Mouse (Mus musculus) lung, embryonic 16.5 days (tissue): ENCODE data around the gene Olfr96. TPM values are rescaled to one million over a fixed set of nuclear protein-coding genes. Genes with fewer than 3 reads are reported as not detected.
A peak's percentile ranks its signal among the peaks of the same experiment; 100 is the strongest.

ENCODE experiments used
- ATAC-seq: fragments of 200-750 bp; cut with Nextera tagmentation; 2 replicates; pipeline ENCODE4 v1.8.0; 2017; ENCODE audit warnings: low read depth, mild to moderate bottlenecking, moderate library complexity
- H3K27ac ChIP-seq: fragments of 300-500 bp; sonication (generic); 2 replicates; pipeline ENCODE4 v1.5.1; 2014; ENCODE audit warnings: mild to moderate bottlenecking, control low read depth, low read length
- H3K27me3 ChIP-seq: fragments of 300-500 bp; sonication (generic); 2 replicates; pipeline ENCODE4 v1.6.1; 2014; ENCODE audit warnings: low read depth, low read length, mixed read lengths; ENCODE audit not compliant: control insufficient read depth, insufficient read depth
- H3K36me3 ChIP-seq: fragments of 300-500 bp; sonication (generic); 2 replicates; pipeline ENCODE4 v1.6.1; 2014; ENCODE audit warnings: low read length; ENCODE audit not compliant: control insufficient read depth, insufficient read depth
- H3K4me1 ChIP-seq: fragments of 300-500 bp; sonication (generic); replicated peaks from 2 replicates; pipeline ENCODE4 v1.6.1; 2014; ENCODE audit warnings: low read length, mixed read lengths; ENCODE audit not compliant: control insufficient read depth, insufficient read depth
- H3K4me2 ChIP-seq: fragments of 300-500 bp; sonication (generic); 2 replicates; pipeline ENCODE4 v1.6.1; 2014; ENCODE audit warnings: low read depth, low read length, control low read depth
- H3K4me3 ChIP-seq: fragments of 300-500 bp; sonication (generic); 2 replicates; pipeline ENCODE4 v1.5.1; 2014; ENCODE audit warnings: mild to moderate bottlenecking, low read length, control low read depth
- H3K9ac ChIP-seq: fragments of 300-500 bp; sonication (generic); 2 replicates; pipeline ENCODE4 v1.6.1; 2014; ENCODE audit warnings: low read length, control low read depth
- H3K9me3 ChIP-seq: fragments of 300-500 bp; sonication (generic); 2 replicates; pipeline ENCODE4 v1.6.1; 2016; ENCODE audit warnings: low read length; ENCODE audit not compliant: control insufficient read depth
- WGBS: fragments of 180-500 bp; shearing (Covaris S2); extraction: QIAGEN DNeasy Blood & Tissue Kit; methylation state at CpG from one replicate; pipeline ENCODE4 v1.1.7; 2014; 5-methylcytosine and 5-hydroxymethylcytosine counted together
- polyA plus RNA-seq: library from polyadenylated mRNA; unstranded; fragments of >200 nt; fragmentation: Nextera tagmentation; extraction: Ambion mirVana; gene quantifications from 2 replicates; pipeline ENCODE4 v1.2.1, GENCODE M21; 2015

Olfr96 gene
- not detected in 2 replicates for polyA plus RNA-seq

DNA sequence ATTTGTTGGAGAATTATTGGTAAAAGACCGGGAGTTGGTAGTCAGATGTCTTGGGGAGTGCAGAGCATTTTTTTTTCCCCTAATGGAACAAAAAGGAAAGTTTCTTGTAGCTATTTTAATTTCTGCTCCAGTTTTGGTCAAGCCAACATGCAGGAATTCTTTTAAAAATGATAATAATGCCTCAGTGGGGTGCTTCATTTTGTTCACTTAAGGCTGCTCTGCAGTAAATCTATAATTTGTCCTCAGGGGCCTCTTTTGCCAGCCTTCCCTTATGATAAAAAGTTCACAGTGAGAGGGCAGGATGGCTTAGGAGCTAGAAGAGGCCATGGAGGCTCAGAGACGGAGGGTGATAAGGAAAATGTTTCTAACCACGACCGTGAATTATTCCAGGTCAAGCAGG lies at the start of gene Olfr96:
Gene Olfr96 (plus strand): TSS at position 301 of the 400 bp plus-strand sequence.
- Histone ChIP-seq H3K9ac (no peak within 1 kb of the TSS), H3K4me2 (no peak within 1 kb of the TSS), H3K36me3 (no peaks in the 10 kb centered on the region), H3K4me1 (no peaks in the 10 kb centered on the region), H3K27me3 (no peaks in the 10 kb centered on the region), H3K27ac (no peak within 1 kb of the TSS), H3K4me3 (no peak within 1 kb of the TSS), H3K9me3 (no peaks in the 10 kb centered on the region)
- ATAC-seq = no peak
- 45% methylated on average over 4 of the region's 4 CpGs for WGBS

- H3K4me1 ChIP-seq = no peaks in the 10 kb centered on the region
- H3K9me3 ChIP-seq = no peaks in the 10 kb centered on the region
- H3K27ac ChIP-seq = no peak overlapping the region
- H3K4me3 ChIP-seq = no peak overlapping the region
- H3K27me3 ChIP-seq = no peaks in the 10 kb centered on the region
- no peak overlapping the region for H3K9ac ChIP-seq
- WGBS = 25% methylated on average over 6 of the region's 6 CpGs
- H3K36me3 ChIP-seq = no peaks in the 10 kb centered on the region
- no peak for ATAC-seq
- no peak overlapping the region for H3K4me2 ChIP-seq
Observed at GRCm38 (mm10) chr17:37185474-37185873, 34.5 kb upstream of the Olfr96 start.

DNA sequence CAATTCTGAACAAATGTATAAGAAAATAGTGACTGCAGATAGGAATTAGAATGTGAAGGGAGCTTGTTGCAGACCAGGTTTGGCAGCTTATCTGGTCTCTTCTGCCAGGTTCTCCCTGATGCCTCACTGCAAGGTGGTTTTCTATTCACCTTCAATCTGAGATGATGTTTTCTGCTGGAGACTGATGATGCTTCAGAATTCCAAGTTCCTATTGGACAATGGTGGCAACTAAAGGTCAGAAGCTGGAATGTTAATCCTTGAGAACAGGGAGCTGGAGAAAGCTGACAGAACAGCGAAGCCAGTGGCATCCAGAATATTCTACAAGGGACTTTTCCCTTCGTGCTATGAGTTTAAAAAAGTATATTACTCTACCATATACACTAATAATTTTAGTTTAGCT lies 29.2 kb upstream of the Olfr96 start:
- H3K9me3 ChIP-seq = no peaks in the 10 kb centered on the region
- H3K27me3 ChIP-seq = peaks cover 4% of the 10 kb centered on the region; the same call in 1 of the 2 replicates
- H3K36me3 ChIP-seq = no peaks in the 10 kb centered on the region
- H3K4me1 ChIP-seq = no peaks in the 10 kb centered on the region
- H3K4me2 ChIP-seq = no peak overlapping the region
- ATAC-seq = no peak
- no peak overlapping the region for H3K4me3 ChIP-seq
- 25% methylated on average over 2 of the region's 2 CpGs for WGBS
- no peak overlapping the region for H3K9ac ChIP-seq
- no peak overlapping the region for H3K27ac ChIP-seq

DNA sequence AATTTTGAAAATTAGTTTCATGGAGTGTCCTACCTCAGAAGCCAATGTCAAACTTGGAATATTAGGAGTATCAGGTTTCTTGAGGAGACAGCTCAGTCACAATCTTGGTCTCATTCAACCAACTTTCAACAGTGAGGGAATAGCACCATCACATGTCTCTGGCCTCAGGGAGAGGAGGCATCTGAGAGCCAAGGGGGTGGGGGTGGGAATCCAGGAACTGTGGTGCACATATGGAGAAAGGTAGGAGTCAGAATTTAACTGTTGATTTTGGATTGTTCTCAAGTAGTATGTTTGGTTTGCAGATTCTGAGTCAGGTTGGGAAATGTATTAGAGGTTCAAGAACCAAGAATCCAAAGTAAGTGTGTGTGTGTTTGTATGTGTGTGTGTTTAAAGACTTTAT lies 26.9 kb upstream of the Olfr96 start:
- Histone ChIP-seq H3K9me3 (no peaks in the 10 kb centered on the region), H3K27me3 (peaks cover 24% of the 10 kb centered on the region), H3K4me2 (no peak overlapping the region), H3K4me3 (no peak overlapping the region), H3K36me3 (no peaks in the 10 kb centered on the region), H3K4me1 (0 out of 2 replicates have a peak, but pooled peaks cover 2% of the 10 kb centered on the region), H3K27ac (no peak overlapping the region), H3K9ac (no peak overlapping the region)
- no peak for ATAC-seq

DNA sequence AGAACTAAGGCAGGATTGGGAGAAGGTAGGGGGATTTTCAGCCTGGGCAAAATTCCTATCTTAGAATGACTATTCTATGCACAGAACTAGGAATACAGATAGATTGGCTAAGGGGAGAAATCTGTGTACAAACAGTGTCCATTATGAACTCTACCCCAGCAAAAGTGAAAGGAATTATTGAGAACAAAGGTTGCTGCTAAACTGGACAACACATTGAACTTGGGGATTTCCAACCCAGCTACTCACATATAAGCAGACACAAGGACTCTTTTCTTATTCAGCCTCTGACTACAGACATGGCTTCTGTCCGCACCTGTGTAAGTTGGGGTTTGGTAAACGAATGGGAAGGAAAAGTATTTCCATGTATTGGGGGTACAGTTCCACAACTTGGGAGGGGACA lies 26.3 kb upstream of the Olfr96 start, which contains the start of gene Ubd:
Gene Ubd (plus strand): TSS at position 237 of the 400 bp plus-strand sequence.
- Histone ChIP-seq H3K9ac (no peak within 1 kb of the TSS), H3K4me1 (0 out of 2 replicates have a peak, but pooled peaks cover 2% of the 10 kb centered on the region), H3K27ac (no peak within 1 kb of the TSS), H3K4me3 (no peak within 1 kb of the TSS), H3K4me2 (no peak within 1 kb of the TSS), H3K36me3 (no peaks in the 10 kb centered on the region), H3K9me3 (no peaks in the 10 kb centered on the region), H3K27me3 (peaks cover 30% of the 10 kb centered on the region)
- 74% methylated on average over 2 of the region's 2 CpGs for WGBS
- no peak for ATAC-seq

DNA sequence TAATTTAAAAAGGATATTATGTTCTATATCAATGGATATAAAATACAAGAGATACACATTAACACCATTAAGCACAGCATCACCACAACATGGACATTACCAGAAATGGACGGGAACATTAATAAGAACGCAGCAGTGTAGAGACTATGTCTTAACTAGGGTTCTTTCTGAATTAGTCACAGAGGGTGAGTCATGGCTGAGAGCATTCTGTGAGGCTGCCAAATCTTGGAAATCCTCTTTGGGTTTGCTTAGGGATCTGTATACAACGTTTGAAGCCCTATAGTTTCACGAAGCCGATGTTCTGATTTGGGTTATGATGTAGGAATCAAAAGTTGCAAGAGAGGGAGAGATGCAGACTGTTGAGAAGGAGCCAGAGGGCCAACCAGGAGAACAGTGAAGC lies 25.2 kb upstream of the Olfr96 start:
- 87% methylated on average over 5 of the region's 5 CpGs for WGBS
- no peak overlapping the region for H3K4me2 ChIP-seq
- H3K4me1 ChIP-seq = 0 out of 2 replicates have a peak, but pooled peaks cover 2% of the 10 kb centered on the region
- peaks cover 30% of the 10 kb centered on the region for H3K27me3 ChIP-seq
- H3K9ac ChIP-seq = no peak overlapping the region
- ATAC-seq = no peak
- H3K4me3 ChIP-seq = no peak overlapping the region
- H3K27ac ChIP-seq = no peak overlapping the region
- no peaks in the 10 kb centered on the region for H3K36me3 ChIP-seq
- no peaks in the 10 kb centered on the region for H3K9me3 ChIP-seq

GRCm38 (mm10) chr17:37196845-37197724 lies 22.9 kb upstream of the Olfr96 start:
- ATAC-seq = peak; percentile 67
- 1% methylated on average over 74 of the region's 77 CpGs for WGBS
- H3K4me2 ChIP-seq = peak overlapping the region; percentile 73
- no peak overlapping the region; the same call in 1 of the 2 replicates for H3K9ac ChIP-seq
- peaks cover 30% of the 10 kb centered on the region for H3K27me3 ChIP-seq
- H3K9me3 ChIP-seq = no peaks in the 10 kb centered on the region
- 0 out of 2 replicates have a peak, but pooled peaks cover 2% of the 10 kb centered on the region for H3K4me1 ChIP-seq
- H3K36me3 ChIP-seq = no peaks in the 10 kb centered on the region
- no peak overlapping the region for H3K27ac ChIP-seq
- peak overlapping the region; percentile 48 for H3K4me3 ChIP-seq

GRCm38 (mm10) chr17:37200894-37201293 lies 19.1 kb upstream of the Olfr96 start, which contains the start of gene Olfr94:
Gene Olfr94, minus strand, starts transcription at chr17:37200994.
- Histone ChIP-seq H3K9me3 (no peaks in the 10 kb centered on the region), H3K4me3 (no peak within 1 kb of the TSS), H3K4me1 (0 out of 2 replicates have a peak, but pooled peaks cover 2% of the 10 kb centered on the region), H3K27ac (no peak within 1 kb of the TSS), H3K9ac (no peak within 1 kb of the TSS), H3K27me3 (peaks cover 26% of the 10 kb centered on the region), H3K36me3 (no peaks in the 10 kb centered on the region), H3K4me2 (no peak within 1 kb of the TSS)
- WGBS = 73% methylated on average over 2 of the region's 2 CpGs
- no peak for ATAC-seq

DNA sequence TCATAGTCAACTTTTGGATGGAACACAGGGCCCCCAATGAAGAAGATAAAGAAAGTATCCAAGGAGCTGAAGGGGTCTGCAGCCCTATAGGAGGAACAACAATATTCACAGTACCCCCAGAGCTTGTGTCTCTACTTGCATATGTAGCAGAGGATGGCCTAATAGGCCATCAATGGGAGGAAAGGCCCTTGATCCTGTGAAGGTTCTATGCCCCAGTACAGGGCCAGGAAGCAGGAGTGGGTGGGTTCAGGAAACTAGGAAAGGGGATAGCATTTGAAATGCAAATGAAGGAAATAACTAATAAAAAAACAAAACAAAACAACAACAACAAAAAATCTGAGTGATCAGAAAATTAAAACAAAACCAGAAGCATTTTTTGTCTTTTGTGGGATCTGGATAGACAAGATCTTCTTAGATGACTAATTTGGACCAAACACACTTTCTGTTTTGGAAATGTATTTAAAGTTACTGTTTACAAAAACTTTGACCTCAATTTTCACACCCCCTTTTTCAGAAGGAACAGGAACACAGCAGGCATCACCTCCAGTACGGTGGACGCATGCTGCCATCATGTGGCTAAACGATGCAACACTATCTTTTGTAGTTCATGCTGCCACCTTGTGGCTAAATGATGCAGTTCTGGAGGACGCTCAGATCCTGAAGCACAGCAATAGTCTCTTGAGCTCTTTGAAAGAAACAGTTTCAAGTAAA lies 16.6 kb upstream of the Olfr96 start:
- Histone ChIP-seq H3K27ac (no peak overlapping the region), H3K36me3 (no peaks in the 10 kb centered on the region), H3K9ac (no peak overlapping the region), H3K27me3 (peaks cover 3% of the 10 kb centered on the region; the same call in 1 of the 2 replicates), H3K4me2 (no peak overlapping the region), H3K4me3 (no peak overlapping the region), H3K4me1 (no peaks in the 10 kb centered on the region), H3K9me3 (no peaks in the 10 kb centered on the region)
- ATAC-seq = peak; percentile 62
- WGBS = 0% methylated on average over 4 of the region's 4 CpGs
